Mouse (Mus musculus) spleen, adult 18-20 months (tissue): ENCODE measurements around the gene Celf2.

Source experiments
- DNase-seq, 2 experiments: peaks; one replicate each; pipeline ENCODE4 v3.0.0; 2022; ENCODE audit warnings: mixed read lengths in 2 of 2

Gene Celf2

DNA sequence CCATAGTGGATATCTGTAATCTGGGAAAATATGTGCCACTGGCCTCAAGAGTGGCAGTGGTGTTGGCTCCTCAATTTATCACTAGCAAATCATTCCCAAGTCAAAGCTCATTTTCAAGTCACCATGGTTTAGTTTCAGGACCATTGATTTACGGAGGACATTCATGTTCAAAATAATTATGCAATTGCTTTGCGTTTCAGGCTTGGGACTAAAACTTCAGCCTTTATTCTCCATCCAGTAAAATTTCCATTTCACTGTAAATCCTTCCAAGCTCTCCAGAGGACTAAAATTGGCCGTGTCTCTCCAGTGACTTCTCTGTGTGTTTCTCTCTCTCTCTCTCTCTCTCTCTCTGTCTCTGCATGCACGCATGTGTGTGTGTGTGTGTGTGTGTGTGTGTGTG is 249.7 kb downstream of the Celf2 start:
- no peak for DNase-seq

DNA sequence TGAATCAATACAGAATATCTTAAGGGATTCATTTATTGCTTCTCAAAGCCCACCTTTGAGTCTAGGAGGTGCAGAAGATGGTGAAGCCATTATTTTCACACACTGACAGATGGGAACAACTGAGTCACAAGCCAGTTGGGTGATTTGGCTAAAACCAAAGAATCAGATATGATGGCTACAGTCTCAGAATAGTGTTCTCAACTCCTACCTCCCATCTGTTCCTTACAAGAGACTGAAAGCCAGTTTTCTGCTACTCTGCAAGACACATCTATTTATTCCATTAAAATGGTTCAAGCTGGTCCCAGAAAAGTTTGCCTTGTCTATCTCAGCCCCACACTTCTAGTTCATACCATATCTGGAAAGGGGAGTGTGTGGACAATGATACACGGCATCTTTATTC is 253.3 kb downstream of the Celf2 start:
- DNase-seq, result no peak

DNA sequence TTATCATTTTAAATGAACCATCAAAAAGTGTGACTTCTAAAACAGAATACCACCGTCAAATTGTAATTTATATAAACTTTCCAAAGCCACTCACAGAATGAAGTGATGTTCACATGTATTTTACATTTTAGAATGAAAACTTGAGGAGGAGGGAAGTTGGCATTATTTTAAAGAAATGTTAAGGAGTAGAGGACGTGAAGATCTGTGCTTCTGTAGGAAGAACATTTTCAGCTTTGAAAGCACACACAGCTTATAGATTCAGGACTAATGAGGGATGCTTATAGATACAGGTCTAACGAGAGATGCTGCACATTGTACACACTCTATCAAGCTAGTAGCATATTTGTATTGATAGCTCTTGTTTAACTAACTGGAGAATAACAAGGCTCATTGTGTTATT is 254.0 kb downstream of the Celf2 start:
- DNase-seq, result no peak

DNA sequence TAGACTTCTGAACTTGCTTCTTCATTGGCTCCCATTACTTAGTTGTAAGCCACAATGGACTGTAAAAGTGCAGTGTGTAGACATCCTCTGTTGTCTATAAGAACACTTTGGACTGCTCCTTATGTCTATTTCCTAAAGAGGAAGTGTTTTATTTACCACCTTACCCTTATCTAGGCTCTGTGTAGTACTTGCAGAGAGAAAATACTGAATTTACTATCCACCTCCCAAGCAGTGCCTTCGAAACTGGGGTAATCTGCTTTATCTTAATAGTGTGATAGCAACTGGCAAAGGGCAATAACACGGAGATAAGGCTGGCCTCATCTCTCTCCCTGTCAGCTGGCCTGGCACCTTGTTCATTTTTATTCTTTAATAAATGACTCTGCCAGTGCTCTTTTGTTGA is 259.0 kb downstream of the Celf2 start:
- DNase-seq, result no peak

DNA sequence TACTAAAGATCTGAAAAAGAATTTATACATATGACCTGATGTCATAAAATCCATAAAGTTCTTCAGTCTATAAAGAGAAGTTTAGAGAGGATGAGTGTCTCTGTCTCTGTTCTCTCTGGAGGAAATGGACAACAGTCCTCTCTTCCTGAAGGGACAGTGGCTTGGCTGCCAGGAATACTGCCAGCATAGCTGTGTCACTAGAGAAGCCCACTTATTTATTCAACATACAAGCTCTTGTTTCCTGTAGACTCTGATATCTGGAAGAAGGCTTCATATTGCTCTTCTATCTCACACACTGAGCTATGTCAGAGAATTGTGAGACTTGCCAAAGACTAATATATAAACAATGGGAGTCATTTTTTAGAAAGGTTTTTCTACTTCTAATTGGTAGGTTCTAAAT is 260.4 kb downstream of the Celf2 start:
- no peak for DNase-seq

DNA sequence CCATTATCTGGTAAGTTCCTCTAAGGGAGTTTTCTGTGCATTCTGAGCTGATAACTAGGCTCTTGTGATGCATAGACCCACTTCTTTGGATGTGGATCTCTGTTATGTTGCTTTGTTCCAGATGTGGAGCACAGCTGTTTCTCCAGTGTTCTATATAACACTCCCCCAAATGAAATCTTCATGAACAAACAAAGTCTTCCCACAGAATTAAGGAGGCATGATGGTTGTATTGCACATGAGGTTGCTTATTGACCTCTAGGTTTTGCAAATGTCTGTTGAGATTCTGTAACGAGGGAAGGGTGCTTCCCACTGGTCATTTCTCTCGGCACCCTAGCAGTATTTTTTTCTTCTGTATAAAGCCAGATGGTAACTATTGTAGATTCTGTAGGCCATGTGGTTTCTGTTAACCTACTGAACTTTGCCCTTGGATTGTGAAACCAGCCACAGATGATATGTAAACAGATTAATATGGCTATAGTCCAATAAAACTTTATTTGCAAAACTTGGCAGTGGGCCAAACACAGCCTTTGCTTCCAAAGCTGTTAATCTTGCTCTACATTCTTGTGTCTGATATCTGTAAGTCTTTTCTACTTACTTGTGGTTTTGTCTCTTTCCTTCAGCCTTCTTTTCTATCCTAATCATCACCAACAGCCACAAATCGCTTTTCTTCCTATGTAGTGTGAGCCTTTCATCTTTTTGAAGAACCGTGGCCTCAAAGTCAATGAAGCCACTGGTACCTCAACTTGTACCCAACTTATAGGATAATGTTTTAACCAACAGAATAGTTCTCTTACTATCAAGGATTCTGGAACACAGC is 263.2 kb downstream of the Celf2 start:
- DNase-seq, result no peak

DNA sequence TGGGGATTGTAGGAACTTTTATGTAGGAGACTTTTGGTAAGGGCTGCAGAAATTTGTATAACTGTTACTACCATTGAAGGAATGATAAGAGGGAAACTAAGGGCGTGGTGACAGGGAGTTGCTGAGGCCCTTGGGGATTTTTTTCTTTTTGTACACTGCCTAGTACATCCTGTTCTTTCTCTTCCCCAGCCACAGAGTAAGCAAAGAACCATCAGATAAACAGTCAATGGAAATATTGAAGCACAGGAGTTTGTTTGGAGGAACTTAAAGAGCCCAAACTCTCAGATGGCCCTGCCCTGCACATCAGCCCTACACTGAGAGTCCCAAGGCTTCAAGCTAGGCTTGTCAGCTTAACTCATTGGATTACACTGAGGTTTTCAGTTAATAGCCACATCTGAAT is 267.2 kb downstream of the Celf2 start:
- DNase-seq, result no peak

DNA sequence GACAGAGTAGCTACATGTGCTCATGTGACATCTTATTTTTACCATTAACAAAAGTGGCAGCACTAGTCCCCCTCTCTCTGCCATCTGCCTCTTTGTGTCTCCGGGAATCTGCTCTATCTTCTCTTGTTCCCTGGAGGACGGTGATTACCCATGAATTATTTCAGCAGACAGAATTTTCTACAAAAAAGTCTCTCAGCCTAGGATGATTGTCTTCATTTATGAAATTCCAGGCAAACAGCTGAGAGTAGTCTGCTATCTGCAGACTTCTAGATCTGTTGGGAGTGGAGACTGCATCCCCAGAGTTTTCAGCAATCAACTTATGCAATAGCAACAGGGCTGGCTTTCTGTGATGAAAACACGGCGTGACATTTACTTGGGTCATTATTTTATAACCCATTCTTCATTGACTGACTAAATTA is 267.8 kb downstream of the Celf2 start:
- DNase-seq, result no peak

DNA sequence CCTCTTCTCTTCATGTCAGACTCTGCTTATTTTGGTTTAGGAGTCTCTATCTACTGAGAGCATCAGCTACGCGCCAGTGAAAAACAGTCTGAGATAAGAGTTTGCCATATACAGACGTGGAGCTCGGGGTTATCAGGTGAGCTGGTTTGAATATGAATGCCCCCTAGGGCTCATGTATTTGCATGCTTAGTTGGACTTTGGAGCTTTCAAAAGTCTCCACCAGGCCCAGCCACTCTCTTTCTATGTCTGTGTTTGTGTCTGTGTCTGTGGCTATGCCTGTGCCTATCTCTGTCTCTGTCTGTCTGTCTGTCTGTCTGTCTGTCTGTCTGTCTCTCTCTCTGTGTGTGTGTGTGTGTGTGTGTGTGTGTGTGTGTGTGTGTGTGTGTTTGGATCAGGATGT is 272.1 kb downstream of the Celf2 start:
- DNase-seq, result no peak

DNA sequence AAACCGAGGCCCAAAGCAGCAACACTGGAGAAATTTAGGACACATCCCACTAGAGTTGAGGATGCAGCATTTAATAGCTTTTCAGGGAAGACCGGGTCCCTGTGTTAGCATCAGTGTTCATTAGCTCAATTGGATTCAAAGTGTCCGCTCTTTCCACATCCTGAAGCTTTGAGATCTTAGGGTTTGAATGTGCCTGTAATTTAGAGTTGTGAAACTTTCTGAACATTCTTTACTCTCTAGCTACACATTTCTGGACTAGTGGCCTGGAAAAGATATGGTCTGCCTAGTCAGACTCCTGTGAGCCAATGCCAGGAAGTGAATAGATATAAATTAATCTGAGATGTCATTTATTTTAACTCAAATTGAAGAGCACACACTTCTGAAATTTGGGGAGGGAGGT is 272.9 kb downstream of the Celf2 start:
- DNase-seq, result no peak

DNA sequence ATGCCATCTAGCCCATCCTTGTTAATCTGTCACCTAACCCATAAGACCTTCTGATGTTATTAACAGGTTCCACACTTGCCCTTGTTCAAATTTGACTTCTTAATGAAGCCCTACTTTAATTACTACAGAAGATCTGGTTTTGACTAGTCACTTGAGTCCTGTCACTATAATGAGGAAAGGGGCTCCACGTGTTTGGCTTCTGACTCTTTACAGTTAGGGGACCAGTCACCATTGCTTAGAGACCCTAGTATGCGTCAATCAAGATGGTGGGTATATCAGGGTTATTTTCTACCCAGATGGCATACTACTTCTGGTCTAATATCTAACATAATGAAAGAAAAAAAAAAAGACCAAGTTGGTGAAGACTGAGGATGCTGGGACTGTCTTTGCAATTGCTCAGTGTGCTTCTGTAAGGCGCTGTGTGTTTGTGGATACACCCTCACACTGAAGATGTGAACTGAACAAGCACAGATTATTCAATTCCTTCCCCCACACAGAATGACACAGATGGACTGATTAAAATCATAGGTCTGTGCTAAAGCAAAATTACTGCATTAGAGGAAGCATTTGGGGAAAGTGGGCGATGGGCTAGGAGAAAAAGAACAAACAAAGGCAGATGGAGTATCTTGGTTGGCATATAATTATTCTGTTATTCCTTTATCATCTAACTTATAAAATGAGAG is 274.2 kb downstream of the Celf2 start:
- DNase-seq, result no peak

DNA sequence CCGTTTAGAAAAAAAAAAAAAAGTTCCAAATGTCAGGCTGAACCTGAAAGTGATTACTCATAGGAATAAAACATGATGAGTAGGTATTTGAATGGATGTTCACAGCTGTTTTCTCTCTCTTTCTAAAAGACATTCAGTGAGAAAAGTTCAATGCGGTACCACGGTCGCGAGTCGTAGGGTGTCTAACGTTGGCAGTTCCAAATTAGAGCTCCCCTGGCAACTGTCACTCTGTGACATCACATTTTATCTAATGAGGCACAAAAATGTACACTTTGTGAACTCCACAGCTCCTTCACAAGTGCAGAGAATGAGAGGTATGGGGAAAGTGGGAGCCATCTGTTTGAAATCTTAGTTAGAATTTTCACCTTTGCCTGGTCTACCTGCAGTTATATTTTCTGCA is 274.8 kb downstream of the Celf2 start:
- DNase-seq, result no peak

DNA sequence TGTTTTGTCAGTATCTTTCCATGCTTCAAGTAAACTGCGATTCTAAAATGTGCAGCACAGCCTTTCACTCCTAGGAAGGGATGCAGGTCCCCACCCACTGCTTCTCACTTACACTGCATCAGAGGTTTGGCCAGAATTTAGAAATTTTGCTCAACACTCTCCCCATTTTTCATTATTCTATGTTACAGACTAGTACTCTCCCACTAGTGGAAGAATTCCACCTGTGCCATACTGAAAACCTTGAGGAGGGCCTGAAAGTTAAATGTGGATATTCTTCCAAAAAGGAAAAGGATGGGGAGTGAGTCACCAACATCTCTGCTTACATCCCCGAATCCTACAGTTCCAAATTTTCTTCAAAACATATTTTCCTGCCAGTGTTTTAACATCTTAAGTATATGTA is 276.0 kb downstream of the Celf2 start:
- DNase-seq, result no peak

DNA sequence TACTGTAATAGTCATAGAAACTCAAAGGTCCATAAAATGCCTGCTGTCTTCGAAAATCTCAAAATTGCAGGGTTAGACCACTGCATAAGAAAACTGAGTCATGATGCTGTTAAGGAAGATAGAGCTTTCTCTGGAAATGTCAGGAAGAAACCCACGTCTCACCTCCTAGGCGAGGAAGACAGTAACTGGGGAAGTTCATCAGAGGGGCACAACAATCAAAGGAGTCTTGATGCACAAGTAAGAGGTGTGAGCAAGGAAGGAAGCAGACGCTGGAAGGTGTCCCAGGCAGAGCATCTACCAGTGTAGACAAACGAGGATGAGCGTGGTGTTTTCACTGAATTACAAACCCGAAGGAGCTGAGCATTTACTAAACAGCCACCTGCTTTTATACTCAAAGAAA is 282.6 kb downstream of the Celf2 start:
- DNase-seq, result no peak

DNA sequence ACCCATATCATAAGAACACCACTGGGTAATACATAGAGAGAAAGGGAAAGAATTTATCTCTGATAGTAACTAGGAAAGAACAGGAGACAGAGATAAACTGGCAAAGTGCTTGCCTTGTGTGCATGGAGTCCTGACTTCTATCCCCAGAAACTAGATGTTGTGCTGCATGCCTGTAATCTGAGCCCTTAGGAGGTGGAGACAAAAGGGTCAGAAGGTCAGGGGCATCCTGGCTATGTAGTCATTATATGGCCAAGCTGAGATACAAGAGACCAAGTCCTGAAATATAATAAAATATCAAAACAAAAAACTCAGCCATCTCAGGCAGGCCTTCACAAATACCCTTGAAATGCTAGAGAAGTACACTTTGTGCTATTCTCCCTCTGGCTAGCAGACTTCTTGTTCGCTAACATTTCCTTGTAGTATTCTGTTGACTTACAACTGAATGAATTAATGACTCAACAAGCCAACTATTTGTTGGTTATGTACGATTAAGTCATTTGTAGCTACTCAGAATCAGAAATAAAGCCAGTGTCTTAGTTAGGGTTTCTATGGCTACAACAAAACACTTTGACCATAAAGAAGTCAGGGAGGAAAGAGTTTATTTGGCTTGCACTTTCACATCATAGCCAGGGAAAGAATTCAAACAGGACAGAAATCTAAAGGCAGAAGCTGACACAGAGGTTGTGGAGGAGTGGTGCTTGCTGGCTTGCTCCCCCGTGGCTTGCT is 284.9 kb downstream of the Celf2 start:
- DNase-seq, result no peak

DNA sequence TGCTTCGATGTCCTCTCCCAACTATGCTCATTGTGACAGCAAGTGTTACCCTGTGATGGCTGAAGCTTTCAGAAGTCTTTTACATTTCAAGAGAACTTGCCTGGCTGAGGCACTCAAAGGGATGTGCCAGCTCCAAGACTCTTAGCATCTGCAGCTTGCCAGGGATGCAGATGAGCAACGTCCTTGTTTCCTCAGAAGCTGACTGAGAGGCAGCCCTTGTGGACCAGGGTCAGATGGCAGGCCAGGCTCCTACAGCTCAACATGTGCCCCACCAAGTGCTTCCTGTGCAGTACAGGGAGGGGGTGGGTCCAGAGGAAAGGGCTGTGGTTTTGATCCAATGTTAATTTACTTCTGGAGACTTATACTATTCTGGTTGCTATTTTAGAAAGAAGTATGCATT is 285.8 kb downstream of the Celf2 start:
- DNase-seq, result no peak

DNA sequence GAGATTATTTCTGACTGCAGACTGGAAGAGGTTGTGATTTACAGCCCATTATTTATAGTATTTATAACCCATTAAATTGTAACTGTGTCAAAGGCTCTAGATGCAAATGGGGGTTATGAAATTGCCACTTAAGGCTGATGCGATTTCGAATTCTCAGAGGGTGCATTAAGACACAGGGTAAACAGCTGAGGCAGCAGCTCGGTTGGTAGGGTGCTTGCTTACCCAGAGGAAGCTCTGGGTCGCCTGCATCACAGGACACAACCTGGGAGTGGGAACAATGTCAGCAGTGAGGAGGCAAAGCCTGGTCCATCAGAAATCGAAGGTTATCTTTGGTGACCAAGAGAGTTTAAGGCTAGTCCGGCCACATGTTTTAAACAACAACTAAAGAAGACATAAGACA is 286.5 kb downstream of the Celf2 start:
- no peak for DNase-seq

DNA sequence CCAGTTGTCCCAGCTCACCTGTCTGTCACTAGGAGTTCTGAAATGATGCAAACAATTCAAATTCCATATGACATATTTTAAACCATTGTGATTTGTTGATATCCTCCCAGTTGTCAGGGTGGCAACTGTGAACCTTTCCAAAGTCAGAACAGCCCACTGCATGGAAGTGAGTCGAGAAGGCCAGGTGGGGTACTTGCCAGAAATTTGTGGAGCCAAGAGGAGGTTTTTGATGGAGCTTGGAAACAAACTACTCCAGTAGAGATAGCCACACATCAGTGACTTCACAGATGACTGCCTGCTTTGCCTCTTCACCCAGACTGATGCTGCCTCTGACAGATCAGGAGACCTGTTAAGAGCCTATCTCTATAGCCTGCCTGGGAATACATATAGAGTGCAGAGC is 287.5 kb downstream of the Celf2 start:
- DNase-seq, result no peak

DNA sequence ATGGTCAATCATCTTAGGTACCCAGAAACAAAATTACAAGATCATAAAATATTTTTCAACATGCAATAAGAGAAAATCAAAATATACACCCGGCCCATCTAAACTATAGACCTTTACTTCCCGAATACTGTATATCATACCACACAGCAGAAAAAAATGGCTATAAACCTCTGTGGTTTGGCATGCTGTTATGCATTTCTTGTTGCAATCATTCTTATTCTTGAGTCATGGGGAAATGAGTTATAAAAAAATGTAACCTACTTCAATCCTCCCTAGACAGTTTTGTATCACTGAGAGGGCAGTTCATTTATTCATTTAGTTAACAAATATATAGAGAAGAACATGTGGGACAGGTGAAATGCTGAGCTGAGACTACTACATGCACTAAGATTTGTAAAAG is 291.3 kb downstream of the Celf2 start:
- DNase-seq, result no peak

DNA sequence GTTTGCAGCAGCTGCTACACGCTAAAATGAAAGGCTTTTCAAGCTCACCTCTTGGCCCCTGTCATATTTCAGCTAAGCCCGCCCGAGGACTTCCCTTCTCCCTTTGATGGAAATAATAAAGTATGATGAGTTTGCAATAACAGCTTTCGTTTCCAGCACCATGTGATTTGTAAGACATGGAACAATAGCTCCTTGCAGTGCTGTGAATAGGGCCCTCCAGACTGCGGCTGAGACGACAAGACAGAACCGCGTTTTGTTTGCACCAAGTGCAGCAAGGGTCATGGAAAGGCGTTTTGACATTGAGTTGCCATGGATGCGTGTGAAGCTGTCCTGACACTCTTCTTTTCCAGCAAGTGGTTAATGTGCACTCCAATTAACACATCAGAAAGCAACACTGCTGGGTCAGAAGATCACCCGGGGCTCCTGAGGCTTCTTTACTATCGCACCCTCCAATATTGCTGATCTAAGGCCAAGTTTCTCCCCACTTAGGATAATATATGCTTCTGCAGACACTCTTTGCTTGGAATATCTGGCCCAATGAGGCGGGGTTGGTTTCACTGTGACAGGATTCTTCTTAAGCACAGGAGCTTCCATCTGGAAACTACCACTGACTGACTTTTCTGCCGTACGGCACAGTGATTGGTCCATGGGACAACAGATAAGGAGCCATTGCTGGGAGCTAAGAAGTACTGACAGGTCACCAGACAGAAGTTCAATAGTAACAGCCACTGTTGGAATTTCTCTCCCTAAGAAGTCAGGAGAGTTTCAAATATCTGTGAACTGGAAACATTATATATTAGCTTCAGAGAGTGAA is 301.5 kb downstream of the Celf2 start:
- no peak for DNase-seq

DNA sequence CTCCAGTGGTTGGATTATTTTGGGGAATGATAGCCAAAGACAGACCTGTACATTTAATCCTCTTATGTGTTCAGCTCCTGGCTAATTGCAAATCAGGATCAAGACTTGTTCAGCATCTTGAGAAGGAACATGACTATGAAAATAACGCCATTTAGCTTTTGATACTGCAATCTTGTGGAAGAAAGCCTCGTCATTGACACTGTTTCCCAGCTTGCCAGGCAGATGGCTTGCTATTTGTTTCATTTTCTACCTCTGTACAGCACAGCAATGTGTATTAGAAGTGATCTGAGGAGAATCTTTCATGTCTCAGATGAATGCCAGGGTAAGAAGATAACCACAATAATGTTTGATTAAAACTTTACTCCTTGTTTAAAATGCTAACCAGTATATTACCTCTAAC is 315.9 kb downstream of the Celf2 start:
- no peak for DNase-seq

DNA sequence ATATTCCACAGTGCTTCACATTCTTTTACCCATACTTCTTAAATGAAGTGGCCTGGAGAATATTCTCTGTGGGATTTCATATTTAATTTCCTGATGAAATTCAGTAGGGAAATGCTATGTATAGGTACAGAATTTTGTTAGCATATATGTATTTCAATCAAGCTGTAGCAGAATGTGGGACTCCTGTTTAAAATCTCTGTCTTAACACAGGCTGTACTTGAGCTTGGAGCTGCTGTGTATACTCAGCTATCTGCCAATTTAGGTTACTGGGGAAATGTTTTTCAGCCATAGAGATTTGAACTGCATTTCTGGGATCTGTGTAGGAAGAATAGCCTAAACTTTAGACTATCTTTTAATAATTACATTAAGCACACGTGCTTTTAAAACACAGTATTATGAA is 330.2 kb downstream of the Celf2 start:
- DNase-seq, result no peak
